Mouse (Mus musculus) layer of hippocampus, postnatal 14 days (tissue): ENCODE data around the gene Simc1. TPM values are rescaled to one million over a fixed set of nuclear protein-coding genes. Genes with fewer than 3 reads are reported as not detected.

Experiments used
- DNase-seq, 2 experiments: peaks; one replicate each; pipeline ENCODE4 v3.0.0; 2021 to 2022; ENCODE audit warnings: low spot score in 2 of 2, mixed read lengths in 1 of 2
- total RNA-seq, 2 experiments: library from RNA; stranded (reverse); gene quantifications; 2 replicates each; pipeline ENCODE4 v1.2.3; 2021

The Simc1 gene
- total RNA-seq, 2 experiments from 2014 or later = 14.0 to 16.2 TPM

DNA sequence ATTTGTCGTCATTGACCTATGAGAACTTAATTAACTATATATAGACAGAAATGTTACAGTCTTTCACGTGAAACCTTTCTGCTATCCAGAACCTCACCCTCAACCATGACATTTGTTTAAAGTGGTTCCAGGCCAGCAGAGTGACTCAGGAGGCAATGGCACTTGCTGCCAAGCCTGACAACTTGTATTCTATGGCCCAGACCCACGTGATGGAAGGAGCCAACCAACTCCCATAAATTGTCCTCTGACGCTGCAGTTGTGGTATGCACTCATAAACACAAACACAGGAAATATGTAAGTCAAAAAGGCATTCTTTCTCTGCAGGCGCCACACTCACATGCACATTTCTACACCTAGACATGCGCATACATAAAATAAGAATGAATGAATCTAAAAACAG, 23.6 kb downstream of the Simc1 start:
- no peak for DNase-seq

DNA sequence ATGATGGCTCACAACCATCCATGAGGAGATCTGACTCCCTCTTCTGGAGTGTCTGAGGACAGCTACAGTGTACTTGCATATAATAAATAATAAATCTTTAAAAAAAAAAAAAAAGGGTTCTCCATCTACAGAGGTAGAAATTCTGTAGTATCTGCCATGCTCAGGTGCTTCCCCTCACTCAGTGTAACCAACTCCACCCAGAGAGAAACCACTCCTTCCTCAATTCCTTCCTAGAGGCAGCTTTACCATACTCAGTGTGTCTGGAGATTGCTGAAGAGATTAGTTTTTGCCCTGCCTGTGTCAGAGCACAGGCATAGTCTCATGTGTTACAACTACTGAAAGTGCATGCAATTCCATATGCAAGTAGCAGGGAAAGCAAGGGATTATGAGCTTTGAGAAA, 28.6 kb downstream of the Simc1 start:
- DNase-seq = no peak

DNA sequence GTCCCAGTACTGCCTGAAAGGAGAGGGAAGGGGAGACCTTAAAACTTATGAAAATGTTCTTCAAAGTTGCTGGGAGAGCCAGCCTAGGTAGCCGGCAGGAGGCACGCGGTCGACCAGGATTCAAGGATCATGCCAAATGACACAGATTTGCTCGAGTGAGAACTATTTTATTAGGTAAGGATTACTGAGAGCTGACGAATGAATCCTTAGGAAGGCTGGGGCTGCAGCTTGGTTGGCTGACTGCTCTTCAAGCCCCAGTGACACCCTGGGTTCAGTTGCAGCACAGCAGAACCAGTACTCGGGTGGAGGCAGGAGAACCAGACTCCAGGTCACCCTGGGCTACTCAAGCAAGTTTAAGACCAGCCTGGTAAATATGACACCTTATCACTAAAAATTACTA, 44.5 kb downstream of the Simc1 start:
- no peak for DNase-seq

DNA sequence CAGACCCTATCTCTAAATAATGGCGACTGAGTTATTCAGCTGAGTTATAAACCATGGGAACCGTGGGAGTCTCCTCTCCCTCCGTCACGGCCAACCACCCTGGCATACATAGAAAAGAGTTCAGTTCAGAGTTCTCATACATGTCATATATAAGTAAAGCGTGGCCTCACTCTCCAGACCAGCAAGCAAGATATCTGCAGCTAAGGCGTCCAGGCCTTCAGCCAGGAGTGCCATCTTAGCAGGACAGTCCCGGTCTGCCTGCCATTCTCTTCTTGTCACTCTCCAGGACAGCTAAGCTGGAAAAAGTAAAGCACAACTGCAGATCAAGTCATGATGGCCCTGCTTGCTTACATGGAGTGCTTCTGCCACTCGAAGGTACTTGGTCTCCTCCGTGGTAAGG, 52.6 kb downstream of the Simc1 start:
- DNase-seq = no peak

DNA sequence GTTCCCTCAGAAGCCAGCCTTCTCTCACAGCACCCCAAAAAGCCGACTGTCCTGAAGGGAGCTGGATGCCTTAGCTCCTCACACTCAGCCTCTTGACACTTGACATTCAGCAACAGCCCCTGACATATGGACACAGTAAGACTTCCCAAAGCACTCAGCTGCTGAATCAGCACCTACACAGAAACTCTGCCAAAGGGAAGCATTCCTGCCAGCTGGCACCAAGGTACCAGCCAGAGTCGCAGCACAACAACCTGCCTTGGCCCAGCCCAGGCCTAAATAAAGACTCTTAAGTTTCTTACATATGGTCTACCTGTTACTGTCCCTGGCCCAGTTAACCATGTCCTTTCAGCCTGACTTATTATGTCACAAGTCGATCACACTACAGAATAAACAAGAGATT, 53.2 kb downstream of the Simc1 start:
- DNase-seq = no peak

DNA sequence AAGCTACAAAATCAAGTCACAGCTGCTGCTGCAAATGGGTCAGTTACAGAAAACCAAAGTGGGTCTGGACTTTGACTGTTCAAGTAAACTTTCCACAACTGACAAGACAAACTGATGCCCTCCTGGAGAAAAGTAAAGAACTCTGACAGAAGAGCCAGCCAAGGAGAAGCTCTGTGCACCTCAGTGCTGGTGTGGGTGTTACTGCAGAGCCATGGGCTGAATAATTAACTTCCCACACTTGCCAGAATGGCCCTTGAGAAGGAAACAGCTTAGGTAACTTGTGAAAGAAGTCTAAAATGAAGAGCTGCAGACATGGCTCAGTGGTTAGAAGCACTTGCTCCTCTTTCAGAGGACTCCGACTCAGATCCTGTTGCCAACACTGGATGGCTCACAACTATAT, 54.1 kb downstream of the Simc1 start:
- no peak for DNase-seq

DNA sequence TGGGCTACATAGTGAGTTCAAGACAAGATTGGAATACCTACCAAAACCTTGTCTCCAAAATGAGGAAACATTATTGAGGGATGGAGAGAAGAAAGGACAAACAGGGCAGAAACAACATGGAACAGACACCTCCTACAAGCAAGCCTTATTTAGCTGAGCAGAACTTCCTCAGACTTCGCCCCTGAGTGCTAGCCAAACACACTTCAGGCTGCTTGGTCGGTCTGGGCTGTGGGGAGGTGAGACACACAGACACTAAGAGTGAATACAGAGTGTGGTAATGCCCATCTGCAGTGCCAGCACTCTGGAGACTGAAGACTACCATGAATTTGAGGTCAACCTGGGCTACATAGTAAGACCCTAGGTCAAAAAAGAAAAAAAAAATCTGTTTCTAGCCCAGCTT, 56.1 kb downstream of the Simc1 start:
- DNase-seq = no peak

DNA sequence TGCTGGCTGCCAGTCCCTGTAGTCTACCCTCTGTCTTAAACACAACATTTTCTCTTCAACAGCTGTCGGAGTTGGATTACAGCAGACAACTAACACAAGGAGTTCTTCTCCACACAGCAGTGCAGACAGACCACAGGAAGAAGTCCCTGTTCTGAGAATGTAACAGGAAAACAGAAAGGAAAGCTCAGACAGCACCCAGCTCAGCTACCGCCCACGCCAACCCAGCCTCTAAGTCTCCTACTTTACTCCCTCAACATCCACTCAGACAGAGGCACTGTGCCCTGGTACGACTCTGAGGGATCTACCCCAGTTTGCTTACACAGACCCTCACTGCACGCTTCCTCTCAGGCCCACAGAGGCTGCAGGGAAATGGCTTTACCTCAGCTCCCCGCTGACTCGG, 57.0 kb downstream of the Simc1 start:
- DNase-seq = no peak

DNA sequence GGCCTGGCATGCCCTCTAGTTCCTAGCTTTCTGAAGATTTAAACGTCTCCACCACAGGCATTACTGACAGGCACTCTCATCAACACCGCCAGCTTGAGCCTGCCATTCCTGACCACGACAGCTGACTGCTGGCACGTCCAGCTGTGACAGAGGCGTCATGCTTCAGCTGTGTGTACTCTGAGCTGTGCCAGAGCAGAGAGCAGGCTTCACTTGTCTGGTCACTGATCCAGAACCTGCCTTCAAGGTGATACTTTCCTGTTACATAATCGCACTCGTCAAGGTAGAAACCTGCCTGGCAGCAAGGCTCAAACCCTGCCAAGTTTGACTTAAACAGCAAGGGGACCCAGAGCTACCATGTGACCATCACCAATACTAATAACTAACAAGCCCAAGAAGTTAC, 59.0 kb downstream of the Simc1 start:
- DNase-seq = no peak

DNA sequence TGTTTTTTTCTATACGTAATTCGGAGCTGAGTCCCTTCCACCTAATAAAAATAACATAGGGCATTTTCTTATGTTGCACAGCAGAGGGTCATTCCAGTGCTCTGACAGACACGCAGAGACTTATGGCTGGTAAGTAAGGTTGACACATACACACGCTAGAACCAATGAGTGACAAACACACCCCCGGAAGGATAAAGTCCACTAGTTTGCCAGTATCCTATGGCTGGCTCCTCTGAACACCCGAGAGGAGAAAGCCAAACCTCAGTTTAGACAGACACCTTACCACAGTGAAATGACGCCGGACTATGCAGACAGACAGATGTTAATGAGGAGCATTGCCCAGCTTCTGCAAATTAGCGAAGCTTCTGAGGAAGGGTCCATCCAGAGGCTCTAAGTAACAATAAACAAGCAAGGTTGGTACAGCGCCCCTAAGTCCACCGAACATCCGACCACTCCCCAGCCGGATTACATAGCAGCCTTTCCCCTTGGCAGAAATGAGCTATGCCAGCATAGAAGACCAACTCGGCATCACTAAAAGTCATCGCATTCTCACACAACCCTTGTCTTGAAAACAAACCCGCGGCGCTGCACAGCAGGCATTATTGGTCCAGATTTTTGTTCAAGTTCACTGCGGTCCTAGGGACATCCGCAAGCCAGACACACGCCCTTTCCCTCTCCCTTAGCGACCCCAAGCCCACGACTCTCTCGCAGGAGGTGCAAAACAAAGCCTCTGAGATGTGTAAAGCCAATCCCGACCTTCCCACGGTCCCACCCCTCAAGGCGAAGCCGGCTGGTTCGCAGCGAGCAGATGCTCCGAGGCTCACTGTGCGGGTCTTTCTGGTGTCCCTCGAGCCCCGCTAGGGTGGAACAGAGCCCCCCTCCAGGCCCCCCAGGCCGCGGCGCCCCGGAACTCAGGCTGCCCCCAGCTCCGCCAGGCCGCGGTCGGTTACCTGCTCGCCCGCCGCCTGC, 60.9 kb downstream of the Simc1 start:
- DNase-seq = no peak

DNA sequence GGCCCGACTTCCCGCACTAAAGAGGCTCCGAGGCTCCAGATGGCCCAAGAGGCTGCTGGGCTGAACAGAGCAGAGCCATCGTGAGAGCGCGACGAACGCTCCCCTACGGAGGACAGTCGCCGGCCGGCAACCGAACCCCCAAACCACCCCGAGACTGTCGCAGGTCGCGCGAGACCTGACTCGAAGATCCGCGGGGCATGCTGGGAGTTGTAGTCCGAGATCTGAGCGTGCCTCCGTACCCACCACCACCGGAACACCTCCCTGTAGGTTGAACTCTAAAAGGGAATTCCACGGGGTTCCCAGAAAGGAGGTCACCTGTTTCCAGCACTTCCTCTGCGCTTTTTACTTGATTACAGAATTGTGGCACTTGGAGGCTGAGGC, 61.6 kb downstream of the Simc1 start, which contains the start of gene 4833439L19Rik:
Gene 4833439L19Rik, minus strand, starts transcription at position 235 of the 381 bp plus-strand sequence.
- peak; percentile 86 to 94 for DNase-seq

DNA sequence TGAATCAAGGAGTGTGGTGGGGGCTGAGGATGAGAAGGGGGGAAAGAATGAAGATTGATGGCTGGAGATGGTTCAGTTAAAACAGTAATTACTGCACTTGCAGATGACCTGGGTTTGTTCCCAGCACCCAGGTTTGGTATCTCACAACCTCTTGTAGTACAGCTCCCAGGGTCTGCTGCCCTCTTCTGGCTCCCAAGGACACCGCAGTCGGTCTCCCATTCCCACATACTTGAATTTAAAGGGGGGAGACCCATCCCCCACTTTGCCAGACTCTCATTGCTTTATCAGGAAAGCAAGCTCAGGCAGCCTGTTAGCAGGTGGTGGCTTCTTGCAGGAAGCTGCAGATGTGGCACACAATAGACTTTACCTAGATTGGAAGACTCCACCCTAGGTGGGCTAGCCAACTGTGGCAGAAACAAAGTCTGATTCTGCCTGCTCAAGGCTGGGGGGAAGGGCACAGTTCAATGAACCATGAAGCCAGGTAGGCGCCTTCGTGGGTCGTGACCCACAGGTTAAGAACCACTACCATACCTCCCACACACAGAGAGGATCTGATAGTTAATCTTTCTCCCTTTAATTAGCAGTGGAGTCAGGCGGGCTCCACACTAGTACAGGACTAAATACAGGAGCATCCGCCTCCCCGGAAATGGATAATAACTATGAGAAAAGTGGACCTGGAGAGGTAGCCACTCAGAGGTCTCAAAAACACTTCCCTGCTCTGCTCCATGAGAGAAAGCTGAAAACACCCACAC, 62.2 kb downstream of the Simc1 start:
- DNase-seq = peak in 1 of 2 experiments; percentile 58

DNA sequence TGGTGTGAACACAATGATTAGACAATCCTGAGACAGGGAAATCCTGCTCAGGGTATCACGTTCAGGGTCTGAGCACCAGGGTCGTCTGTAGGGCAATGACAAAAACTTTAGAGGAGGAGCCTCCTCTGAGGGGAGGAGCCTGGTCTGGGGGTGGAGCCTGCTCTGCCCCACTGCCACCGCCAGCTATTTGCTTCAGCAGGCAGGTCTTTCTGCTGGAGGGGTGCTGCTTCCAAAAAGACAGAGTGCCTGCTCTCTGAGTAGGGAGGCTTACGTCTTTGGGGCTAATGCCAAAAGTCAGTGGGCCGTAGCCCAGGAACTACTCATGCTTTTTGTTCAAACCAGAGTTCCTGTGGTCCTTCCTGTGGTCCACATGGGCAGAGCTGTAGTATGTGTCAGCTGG, 64.8 kb downstream of the Simc1 start:
- DNase-seq = no peak

DNA sequence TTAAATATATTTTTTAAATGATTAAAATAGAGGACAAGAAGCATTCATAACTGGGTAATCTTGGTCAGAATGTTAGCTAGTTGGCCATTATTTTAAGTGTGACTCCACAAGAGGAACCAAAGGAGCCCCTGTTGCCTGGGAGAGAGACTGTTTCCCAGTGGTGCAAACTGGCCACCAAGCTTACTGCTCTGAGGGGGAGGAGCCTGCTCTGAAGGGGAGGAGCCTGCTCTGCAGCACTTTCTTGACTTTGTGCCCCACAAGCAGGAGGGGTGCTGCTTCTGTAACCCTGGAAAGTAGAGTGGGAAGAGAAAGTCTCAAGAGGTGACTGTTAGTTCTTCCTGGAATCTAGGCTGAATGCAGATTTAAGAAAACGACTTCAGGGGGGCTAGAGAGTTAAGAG, 65.7 kb downstream of the Simc1 start:
- no peak for DNase-seq

DNA sequence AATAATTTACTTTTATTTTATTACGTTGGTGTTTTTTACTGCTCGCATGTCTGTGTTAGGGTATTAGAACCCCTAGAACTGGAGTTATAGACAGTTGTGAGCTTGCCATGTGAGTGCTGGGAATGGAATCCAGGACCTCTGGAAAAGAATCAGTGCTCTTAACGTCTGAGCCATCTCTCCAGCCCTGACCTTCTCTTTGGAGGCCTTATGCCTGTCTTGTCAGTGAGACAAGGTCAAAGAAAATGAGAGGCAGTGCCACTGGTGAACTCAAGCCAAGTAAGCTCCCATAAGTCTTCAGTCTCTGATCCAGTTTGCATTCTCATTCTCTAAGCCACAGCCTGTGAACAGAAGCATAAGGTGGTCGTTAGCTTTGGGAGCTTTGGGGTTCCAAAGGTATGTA, 67.2 kb downstream of the Simc1 start:
- no peak for DNase-seq

DNA sequence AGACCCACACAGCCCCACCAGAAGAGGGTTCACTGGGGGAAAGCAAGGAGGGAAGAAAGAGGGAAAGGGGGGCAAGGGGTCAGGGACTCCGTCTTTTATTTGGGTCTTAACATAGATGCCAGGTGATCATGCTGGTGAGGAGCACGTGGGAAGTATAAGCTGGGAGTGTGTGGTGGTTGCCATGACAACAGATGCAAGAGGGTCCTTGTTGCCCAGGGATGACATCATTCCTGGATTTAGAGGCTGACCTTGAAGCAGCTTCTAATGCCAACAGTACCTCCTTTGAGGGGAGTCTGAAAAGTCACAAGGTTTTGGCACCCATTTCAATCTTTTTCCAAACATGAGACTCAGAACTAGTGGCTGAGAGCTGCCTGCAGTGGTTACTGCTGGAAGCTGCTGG, 68.1 kb downstream of the Simc1 start:
- no peak for DNase-seq

DNA sequence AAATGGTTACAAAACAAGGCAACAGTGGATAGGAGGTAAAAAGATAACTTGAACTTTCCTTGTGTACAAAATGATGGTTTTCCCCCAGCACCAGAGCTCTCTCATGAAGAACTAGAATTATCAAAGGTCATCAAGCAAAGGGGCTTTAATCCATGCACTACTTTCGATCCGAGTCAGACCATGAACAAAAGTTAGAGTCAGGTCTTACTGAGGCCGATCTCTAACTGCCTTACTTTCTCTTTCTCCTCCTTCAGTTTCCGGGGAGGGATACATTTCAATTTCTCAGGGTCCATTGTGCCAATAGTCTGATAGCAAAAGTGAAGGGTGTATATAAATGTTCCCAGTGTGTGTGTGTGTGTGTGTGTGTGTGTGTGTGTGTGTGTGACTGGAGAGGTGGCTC, 69.0 kb downstream of the Simc1 start:
- DNase-seq = no peak

DNA sequence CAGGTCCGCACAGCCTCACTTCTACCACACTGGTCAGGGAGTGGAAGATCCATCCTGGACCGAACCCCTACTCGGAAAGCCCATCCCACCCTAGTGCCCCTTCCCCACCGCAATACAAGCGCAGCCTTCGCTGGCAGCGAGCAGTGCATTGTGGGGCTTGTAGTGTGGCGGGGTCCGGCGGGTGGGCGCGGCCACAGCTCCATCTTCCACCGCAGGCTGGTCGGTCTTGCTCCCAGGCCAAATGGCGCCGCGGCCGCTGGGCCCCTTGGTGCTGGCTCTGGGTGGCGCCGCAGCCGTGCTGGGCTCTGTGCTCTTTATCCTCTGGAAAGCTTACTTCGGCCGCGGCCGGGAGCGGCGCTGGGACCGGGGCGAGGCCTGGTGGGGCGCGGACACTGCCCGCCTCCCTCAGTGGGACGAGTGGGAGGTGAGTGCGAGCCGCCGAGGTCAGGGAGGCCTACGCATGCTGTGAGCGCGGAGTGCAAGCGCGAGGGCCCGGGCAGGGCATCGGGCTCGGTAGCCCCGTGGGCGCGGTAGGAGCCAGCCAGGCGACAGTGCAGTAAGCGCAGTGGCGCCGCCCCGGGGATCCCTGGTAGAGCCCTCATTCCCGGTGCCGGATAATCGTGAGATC, 71.4 kb downstream of the Simc1 start, which contains the start of gene Arl10:
Gene Arl10, plus strand, starts transcription at position 162 of the 628 bp plus-strand sequence.
- DNase-seq = peak; percentile 67 to 78

DNA sequence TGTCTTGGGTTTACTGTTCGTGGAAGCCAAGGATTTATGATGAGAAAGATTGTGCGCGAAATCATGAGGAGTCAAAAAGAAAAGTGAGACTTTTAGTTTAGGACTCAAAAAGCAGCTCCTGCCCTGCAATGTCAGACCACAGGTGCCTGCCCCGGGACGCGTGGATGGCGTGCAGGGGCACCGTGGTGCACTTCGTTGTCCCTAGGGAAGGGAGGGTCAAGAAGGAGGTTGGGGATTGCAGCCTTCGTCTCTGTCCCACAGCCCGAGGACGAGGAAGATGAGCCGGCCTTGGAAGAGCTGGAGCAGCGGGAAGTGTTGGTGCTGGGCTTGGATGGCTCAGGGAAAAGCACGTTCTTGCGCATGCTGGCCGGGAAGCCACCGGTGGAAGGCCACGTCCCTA, 71.9 kb downstream of the Simc1 start:
- no peak for DNase-seq

DNA sequence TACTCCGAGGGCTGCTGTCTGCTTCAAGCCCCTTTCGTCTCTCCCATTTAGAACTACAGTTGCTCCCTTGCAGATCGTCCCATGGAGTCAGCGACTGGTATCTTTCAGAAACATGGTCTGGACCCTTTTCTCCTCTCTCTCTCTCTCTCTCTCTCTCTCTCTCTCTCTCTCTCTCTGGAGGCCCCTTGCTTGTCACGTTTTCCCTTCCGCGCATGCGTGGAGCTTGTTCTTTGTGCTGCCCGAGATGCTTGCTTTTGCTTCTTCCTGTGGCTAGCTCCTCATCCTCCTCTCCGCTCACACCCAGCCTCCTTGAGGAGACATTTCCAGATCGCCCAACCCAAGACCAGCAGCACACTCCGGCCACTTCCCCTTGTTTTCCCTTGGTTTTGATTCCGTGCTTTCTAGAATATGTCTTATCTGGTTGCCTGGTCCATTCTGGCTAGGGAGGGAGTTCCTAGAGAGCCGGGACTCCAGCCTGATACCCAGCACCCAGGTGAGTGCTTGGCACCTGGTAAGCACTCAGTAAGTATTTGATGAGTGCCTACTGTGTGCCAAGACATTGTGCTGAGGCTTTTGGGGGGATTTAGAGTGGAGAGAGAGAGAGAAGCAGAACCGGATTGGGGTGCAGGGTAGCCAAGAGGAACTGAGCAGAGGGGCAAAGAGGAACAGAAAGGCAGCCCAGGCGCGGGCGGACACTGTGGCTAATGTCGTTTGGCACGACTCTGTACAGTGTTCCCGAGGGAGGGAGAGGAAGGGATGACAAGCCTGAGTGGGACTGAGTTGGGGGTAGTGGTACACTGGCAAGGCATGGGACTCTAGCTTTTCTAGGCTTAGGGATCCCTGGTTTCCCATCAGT, 74.3 kb downstream of the Simc1 start:
- no peak for DNase-seq

DNA sequence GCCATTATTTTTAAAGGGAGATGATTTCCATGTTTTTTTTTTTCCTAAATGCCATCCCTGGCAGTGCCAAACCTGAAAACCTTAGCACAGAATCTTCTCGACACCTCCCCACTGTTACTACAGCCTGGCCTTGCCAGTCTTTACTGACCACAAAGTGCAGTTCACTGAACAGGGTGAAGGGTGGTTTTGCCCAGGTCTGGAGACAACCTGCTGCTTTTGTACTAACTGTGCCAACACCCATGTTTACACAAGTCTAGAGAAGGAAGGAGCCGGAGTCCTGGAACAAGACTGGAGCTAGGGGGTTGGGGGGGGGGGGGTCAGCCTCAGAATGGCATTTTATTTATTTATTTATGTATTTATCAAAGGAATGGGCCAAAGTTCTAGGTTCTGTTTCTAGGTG, 77.8 kb downstream of the Simc1 start:
- DNase-seq = no peak
